Mouse (Mus musculus): ENCODE measurements around the gene Lamb1. TPM values are rescaled to one million over a fixed set of nuclear protein-coding genes. Genes with fewer than 3 reads are reported as not detected.
A peak's percentile ranks its signal among the peaks of the same experiment; 100 is the strongest.

Lamb1 gene
- polyA plus RNA-seq, 1 experiment from 2014 or later = 68.1 TPM

- Histone ChIP-seq H3K4me1 (peaks cover 6% of the 10 kb centered on the region; the same call in 1 of the 2 replicates), H3K27ac (no peak overlapping the region), H3K4me2 (no peak overlapping the region), H3K36me3 (no peaks in the 10 kb centered on the region), H3K4me3 (no peak overlapping the region), H3K9me3 (no peaks in the 10 kb centered on the region), H3K27me3 (no peaks in the 10 kb centered on the region), H3K9ac (no peak overlapping the region)
- WGBS = 68% methylated on average over 3 of the region's 3 CpGs
- no peak for ATAC-seq (ENCODE audit: insufficient number of reproducible peaks, low FRiP score, low TSS enrichment, low read depth)
Measured at GRCm38 (mm10) chr12:31239031-31239583, 25.9 kb upstream of the Lamb1 start.

DNA sequence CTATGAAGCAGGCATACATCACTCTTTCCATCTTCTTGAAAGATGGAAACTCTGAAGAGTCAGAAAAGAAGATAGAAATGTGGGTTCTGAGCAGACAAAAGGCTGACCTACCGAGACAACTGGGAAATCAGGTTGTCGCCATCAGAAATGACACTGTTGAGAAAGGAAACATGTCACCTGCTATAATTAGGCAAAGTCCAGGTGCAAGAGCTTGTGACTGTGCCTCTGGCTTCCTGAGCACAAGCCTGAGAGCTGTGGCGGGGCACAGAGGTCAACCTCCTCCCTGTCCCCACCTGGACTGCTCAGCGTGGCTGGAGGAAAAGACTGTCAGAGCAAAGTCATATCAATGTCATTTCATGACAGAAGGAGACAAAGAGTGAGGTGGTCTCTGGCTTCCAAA, 25.2 kb upstream of the Lamb1 start:
- 60% methylated on average over 4 of the region's 4 CpGs for WGBS
- H3K4me2 ChIP-seq = no peak overlapping the region
- peaks cover 6% of the 10 kb centered on the region; the same call in 1 of the 2 replicates for H3K4me1 ChIP-seq
- H3K4me3 ChIP-seq = no peak overlapping the region
- ATAC-seq (ENCODE audit: insufficient number of reproducible peaks, low FRiP score, low TSS enrichment, low read depth) = no peak
- H3K27ac ChIP-seq = no peak overlapping the region
- H3K9me3 ChIP-seq = no peaks in the 10 kb centered on the region
- H3K27me3 ChIP-seq = no peaks in the 10 kb centered on the region
- H3K9ac ChIP-seq = no peak overlapping the region
- H3K36me3 ChIP-seq = no peaks in the 10 kb centered on the region

DNA sequence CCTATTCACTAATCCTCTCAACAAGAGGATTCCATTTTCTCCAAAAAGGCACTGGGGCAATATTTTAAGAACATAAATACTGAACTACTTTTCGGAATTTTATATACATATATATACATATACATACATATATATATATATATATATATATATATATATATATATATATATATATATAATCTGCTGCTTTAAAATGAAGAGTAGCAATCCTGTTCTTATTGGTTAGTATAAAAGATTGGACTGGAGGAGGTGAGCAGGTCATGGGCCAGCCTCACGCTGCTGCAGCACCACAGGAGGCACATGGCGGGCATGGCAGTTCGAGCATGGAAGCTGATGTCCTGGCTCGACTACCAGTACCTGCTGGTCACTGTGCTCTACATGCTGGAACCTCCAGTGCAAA, 24.6 kb upstream of the Lamb1 start, which contains the start of gene Gm6993:
Gene Gm6993, plus strand, starts transcription at position 301 of the 400 bp plus-strand sequence.
- no peaks in the 10 kb centered on the region for H3K27me3 ChIP-seq
- no peak within 1 kb of the TSS for H3K9ac ChIP-seq
- no peak within 1 kb of the TSS for H3K4me2 ChIP-seq
- no peaks in the 10 kb centered on the region for H3K36me3 ChIP-seq
- WGBS = 88% methylated on average over 5 of the region's 5 CpGs
- no peak within 1 kb of the TSS for H3K27ac ChIP-seq
- peaks cover 6% of the 10 kb centered on the region; the same call in 1 of the 2 replicates for H3K4me1 ChIP-seq
- H3K4me3 ChIP-seq = no peak within 1 kb of the TSS
- H3K9me3 ChIP-seq = no peaks in the 10 kb centered on the region
- ATAC-seq (ENCODE audit: insufficient number of reproducible peaks, low FRiP score, low TSS enrichment, low read depth) = no peak

GRCm38 (mm10) chr12:31241595-31242342, 23.3 kb upstream of the Lamb1 start:
- H3K9ac ChIP-seq = no peak overlapping the region
- WGBS = 40% methylated on average over 6 of the region's 6 CpGs
- no peaks in the 10 kb centered on the region for H3K9me3 ChIP-seq
- no peak overlapping the region for H3K4me2 ChIP-seq
- peaks cover 4% of the 10 kb centered on the region; the same call in 1 of the 2 replicates for H3K4me1 ChIP-seq
- H3K36me3 ChIP-seq = no peaks in the 10 kb centered on the region
- no peak overlapping the region for H3K27ac ChIP-seq
- ATAC-seq (ENCODE audit: insufficient number of reproducible peaks, low FRiP score, low TSS enrichment, low read depth) = no peak
- no peaks in the 10 kb centered on the region for H3K27me3 ChIP-seq
- H3K4me3 ChIP-seq = no peak overlapping the region

GRCm38 (mm10) chr12:31244001-31244400, 21.0 kb upstream of the Lamb1 start:
- H3K4me1 ChIP-seq = no peaks in the 10 kb centered on the region
- no peaks in the 10 kb centered on the region for H3K36me3 ChIP-seq
- WGBS = 80% methylated on average over 2 of the region's 2 CpGs
- no peak overlapping the region for H3K9ac ChIP-seq
- no peak overlapping the region for H3K4me2 ChIP-seq
- no peak overlapping the region for H3K27ac ChIP-seq
- no peak overlapping the region for H3K4me3 ChIP-seq
- no peak for ATAC-seq (ENCODE audit: insufficient number of reproducible peaks, low FRiP score, low TSS enrichment, low read depth)
- H3K27me3 ChIP-seq = no peaks in the 10 kb centered on the region
- no peaks in the 10 kb centered on the region for H3K9me3 ChIP-seq

- Histone ChIP-seq H3K9me3 (no peaks in the 10 kb centered on the region), H3K27ac (no peak overlapping the region), H3K4me2 (no peak overlapping the region), H3K9ac (no peak overlapping the region), H3K4me1 (no peaks in the 10 kb centered on the region), H3K4me3 (no peak overlapping the region), H3K36me3 (no peaks in the 10 kb centered on the region), H3K27me3 (no peaks in the 10 kb centered on the region)
- ATAC-seq (ENCODE audit: insufficient number of reproducible peaks, low FRiP score, low TSS enrichment, low read depth) = no peak
- 78% methylated on average over 3 of the region's 3 CpGs for WGBS
Measured at GRCm38 (mm10) chr12:31244691-31245090, 20.3 kb upstream of the Lamb1 start.

GRCm38 (mm10) chr12:31246153-31246552, 18.9 kb upstream of the Lamb1 start:
- H3K27ac ChIP-seq = no peak overlapping the region
- WGBS = 71% methylated on average over 3 of the region's 3 CpGs
- no peaks in the 10 kb centered on the region for H3K27me3 ChIP-seq
- no peak overlapping the region for H3K4me3 ChIP-seq
- no peaks in the 10 kb centered on the region for H3K4me1 ChIP-seq
- H3K36me3 ChIP-seq = no peaks in the 10 kb centered on the region
- no peaks in the 10 kb centered on the region for H3K9me3 ChIP-seq
- H3K4me2 ChIP-seq = no peak overlapping the region
- no peak for ATAC-seq (ENCODE audit: insufficient number of reproducible peaks, low FRiP score, low TSS enrichment, low read depth)
- no peak overlapping the region for H3K9ac ChIP-seq

DNA sequence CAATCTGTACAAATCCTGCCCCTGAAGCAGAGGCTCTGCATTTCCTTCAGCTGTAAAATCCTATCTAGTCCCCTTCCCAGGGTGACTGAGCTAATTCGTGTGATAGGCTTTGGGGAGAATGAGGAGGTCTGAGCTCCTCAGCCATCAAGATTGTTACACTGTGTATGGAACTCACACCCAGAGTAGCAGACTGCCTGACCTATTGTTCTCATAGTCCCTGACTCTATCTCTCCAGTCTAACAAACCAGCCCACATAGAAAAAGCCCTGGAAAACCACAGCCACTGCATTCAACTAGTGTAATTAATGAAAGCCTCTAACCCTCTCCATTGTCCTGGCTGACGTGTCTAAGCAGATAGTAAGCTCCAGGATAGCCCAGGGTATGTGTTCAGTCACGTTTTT, 18.4 kb upstream of the Lamb1 start:
- no peaks in the 10 kb centered on the region for H3K27me3 ChIP-seq
- no peak for ATAC-seq (ENCODE audit: insufficient number of reproducible peaks, low FRiP score, low TSS enrichment, low read depth)
- WGBS = 50% methylated on average over 3 of the region's 3 CpGs

GRCm38 (mm10) chr12:31248165-31248564, 16.9 kb upstream of the Lamb1 start:
- Histone ChIP-seq H3K4me1 (no peaks in the 10 kb centered on the region), H3K27me3 (no peaks in the 10 kb centered on the region), H3K4me2 (no peak overlapping the region), H3K27ac (no peak overlapping the region), H3K36me3 (no peaks in the 10 kb centered on the region), H3K9ac (no peak overlapping the region), H3K9me3 (no peaks in the 10 kb centered on the region), H3K4me3 (no peak overlapping the region)
- 46% methylated on average over 3 of the region's 3 CpGs for whole genome bisulfite sequencing
- no peak for ATAC-seq (ENCODE audit: insufficient number of reproducible peaks, low FRiP score, low TSS enrichment, low read depth)

More for the DNA sequence above, 18.4 kb upstream of the Lamb1 start:
- Histone ChIP-seq H3K36me3 (no peaks in the 10 kb centered on the region), H3K4me2 (no peak overlapping the region), H3K9ac (no peak overlapping the region), H3K27ac (no peak overlapping the region), H3K4me1 (no peaks in the 10 kb centered on the region), H3K9me3 (no peaks in the 10 kb centered on the region), H3K4me3 (no peak overlapping the region)

DNA sequence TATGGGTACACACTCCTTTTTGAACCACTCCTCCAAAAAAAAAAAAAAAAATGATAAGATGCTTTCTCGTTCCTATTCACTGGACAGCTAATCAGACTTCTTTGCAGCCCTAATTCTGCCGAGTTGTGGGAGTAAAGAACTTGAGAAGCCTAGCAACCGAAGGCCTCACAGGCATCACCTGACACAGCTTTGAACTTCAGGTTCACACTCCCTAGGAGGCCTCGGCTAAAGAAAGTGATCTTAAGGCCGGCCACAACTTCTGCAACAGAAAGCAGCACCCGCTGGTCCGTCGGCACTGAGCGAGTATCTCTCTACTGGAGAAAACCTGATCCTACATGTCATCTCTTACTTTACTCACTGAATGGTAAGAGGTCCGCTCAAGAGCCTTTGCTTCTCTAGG, 16.4 kb upstream of the Lamb1 start:
- Histone ChIP-seq H3K27ac (no peak overlapping the region), H3K4me1 (no peaks in the 10 kb centered on the region), H3K27me3 (no peaks in the 10 kb centered on the region), H3K9ac (no peak overlapping the region), H3K4me3 (no peak overlapping the region), H3K9me3 (no peaks in the 10 kb centered on the region), H3K4me2 (no peak overlapping the region), H3K36me3 (no peaks in the 10 kb centered on the region)
- WGBS = 41% methylated on average over 10 of the region's 10 CpGs
- ATAC-seq (ENCODE audit: insufficient number of reproducible peaks, low FRiP score, low TSS enrichment, low read depth) = no peak

DNA sequence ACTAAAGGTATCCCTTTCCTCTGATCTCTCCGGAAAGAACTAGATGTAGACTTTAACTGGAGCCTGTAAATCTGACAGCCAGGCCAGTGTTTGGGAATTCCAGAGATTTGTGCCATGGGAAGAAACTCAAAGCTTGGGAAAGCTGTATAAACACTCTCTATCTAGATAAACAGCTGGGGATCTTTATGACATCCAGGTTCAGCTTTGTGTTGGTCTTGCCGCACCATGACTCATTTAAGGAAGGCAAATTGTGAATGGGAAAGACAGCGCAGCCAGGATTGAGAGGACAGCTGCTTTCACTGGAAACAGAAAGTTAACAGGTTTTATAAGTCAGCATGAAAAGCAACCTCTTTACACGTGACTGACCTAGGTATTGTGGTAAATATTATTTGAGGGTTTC, 12.8 kb upstream of the Lamb1 start:
- Histone ChIP-seq H3K27ac (peak overlapping the region; percentile 7; the same call in 1 of the 2 replicates), H3K9me3 (no peaks in the 10 kb centered on the region), H3K4me2 (no peak overlapping the region), H3K4me1 (no peaks in the 10 kb centered on the region), H3K4me3 (no peak overlapping the region), H3K36me3 (no peaks in the 10 kb centered on the region), H3K27me3 (no peaks in the 10 kb centered on the region), H3K9ac (no peak overlapping the region)
- WGBS = 37% methylated on average over 4 of the region's 4 CpGs
- no peak for ATAC-seq (ENCODE audit: insufficient number of reproducible peaks, low FRiP score, low TSS enrichment, low read depth)

- no peak overlapping the region for H3K4me3 ChIP-seq
- H3K4me2 ChIP-seq = no peak overlapping the region
- no peak for ATAC-seq (ENCODE audit: insufficient number of reproducible peaks, low FRiP score, low TSS enrichment, low read depth)
- no peaks in the 10 kb centered on the region for H3K36me3 ChIP-seq
- H3K9ac ChIP-seq = no peak overlapping the region
- no peaks in the 10 kb centered on the region for H3K9me3 ChIP-seq
- 87% methylated on average over 8 of the region's 8 CpGs for WGBS
- no peak overlapping the region for H3K27ac ChIP-seq
- no peaks in the 10 kb centered on the region for H3K27me3 ChIP-seq
- H3K4me1 ChIP-seq = no peaks in the 10 kb centered on the region
Measured at GRCm38 (mm10) chr12:31254978-31255377, 10.1 kb upstream of the Lamb1 start.
